Mouse (Mus musculus) kidney, adult 2 months (tissue): ENCODE results near the gene Rassf4. TPM values are rescaled to one million over a fixed set of nuclear protein-coding genes. Genes with fewer than 3 reads are reported as not detected.

Experiments used
- DNase-seq: peaks from one replicate; pipeline ENCODE4 v3.0.0; 2021
- H3K27ac ChIP-seq: fragments of 200-500 bp; 2 replicates; pipeline ENCODE4 v1.5.1; 2012; ENCODE audit warnings: low read depth, low read length, control low read depth, inconsistent platforms; ENCODE audit not compliant: insufficient read depth
- H3K27me3 ChIP-seq: fragments of 200-500 bp; replicated peaks from 2 replicates; pipeline ENCODE4 v1.6.1; 2012; ENCODE audit warnings: mild to moderate bottlenecking, moderate library complexity, low read length, inconsistent platforms; ENCODE audit not compliant: control insufficient read depth, insufficient read depth
- H3K36me3 ChIP-seq: fragments of 200-500 bp; 2 replicates; pipeline ENCODE4 v1.6.1; 2012; ENCODE audit warnings: mild to moderate bottlenecking, moderate library complexity, low read length, inconsistent platforms; ENCODE audit not compliant: control insufficient read depth, insufficient read depth
- H3K4me1 ChIP-seq: fragments of 200-500 bp; 2 replicates; pipeline ENCODE4 v1.6.1; 2011; ENCODE audit warnings: low read length; ENCODE audit not compliant: control insufficient read depth, insufficient read depth
- H3K4me3 ChIP-seq: fragments of 200-500 bp; 2 replicates; pipeline ENCODE4 v1.5.1; 2011; ENCODE audit warnings: mild to moderate bottlenecking, low read depth, low read length, control low read depth; ENCODE audit not compliant: insufficient read depth
- CTCF ChIP-seq: fragments of 200-500 bp; conservative IDR thresholded peaks from 2 replicates; pipeline ENCODE4 v1.5.1; 2011; ENCODE audit warnings: low read depth, mild to moderate bottlenecking, control low read depth, low read length, moderate library complexity, mixed read lengths; ENCODE audit not compliant: insufficient read depth, insufficient read length
- POLR2A ChIP-seq: fragments of 200-500 bp; IDR thresholded peaks from one replicate; pipeline ENCODE4 v1.6.1; 2011; ENCODE audit warnings: low read depth, low read length, control low read depth
- WGBS: fragments of 180-500 bp; shearing (Covaris S2); methylation state at CpG from one replicate; pipeline ENCODE4 v1.1.7; 2018; 5-methylcytosine and 5-hydroxymethylcytosine counted together
- polyA plus RNA-seq: library from polyadenylated mRNA; depleted of rRNA; stranded (reverse); fragments of >200 nt; gene quantifications from 2 replicates; pipeline ENCODE4 v1.2.3, GENCODE M21; 2012

Rassf4 gene
- polyA plus RNA-seq, 1 experiment, result 4.1 TPM

DNA sequence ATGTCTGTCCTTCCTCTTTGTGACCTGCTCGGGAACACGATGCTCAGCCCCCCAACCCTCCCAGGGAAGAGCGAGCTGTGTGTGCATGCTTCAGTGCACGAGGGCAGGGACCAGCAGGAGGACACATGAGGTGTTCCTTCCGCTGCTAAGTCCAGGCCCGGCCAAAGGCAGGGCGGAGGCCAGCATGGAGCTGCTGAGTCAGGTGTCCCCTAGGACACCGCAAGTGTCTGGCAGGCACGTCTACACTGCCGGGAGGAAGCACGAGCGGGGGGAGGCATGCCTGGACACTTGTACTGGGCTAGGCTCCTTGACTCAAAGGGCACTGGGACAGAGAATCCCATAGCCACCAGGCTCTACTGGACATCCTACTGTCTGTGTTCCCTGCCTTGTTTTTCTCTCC lies 26.0 kb downstream of the Rassf4 start:
- Histone ChIP-seq H3K4me1 (peaks cover 5% of the 10 kb centered on the region), H3K4me3 (no peak overlapping the region), H3K27me3 (no peaks in the 10 kb centered on the region), H3K36me3 (no peaks in the 10 kb centered on the region), H3K27ac (no peak overlapping the region)
- TF ChIP-seq POLR2A (no peak), CTCF (no peak)
- DNase-seq, result peak; percentile 91
- WGBS, result 28% methylated on average over 12 of the region's 12 CpGs

DNA sequence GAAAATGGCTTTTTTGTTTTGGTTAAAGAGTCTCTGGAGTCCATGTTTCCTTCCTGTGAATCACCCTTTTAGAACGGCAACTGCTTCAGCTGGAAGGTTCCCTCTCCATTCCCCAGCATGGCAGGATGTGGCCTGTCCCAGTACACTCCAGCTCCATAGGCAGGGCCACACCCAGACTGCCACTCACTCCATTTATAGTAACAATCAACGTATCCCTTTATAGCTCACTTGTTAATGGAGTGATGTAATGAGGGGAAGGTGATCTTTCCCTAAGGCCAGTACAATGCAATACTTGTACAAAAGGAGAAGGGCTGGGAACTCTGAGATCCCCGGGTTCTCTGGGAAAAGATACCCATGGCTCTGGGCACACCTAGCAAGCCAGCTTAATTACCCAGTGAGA lies 29.4 kb downstream of the Rassf4 start:
- TF ChIP-seq CTCF, result no peak
- TF ChIP-seq POLR2A, result no peak
- H3K27ac ChIP-seq, result no peak overlapping the region
- peak; percentile 30 for DNase-seq

DNA sequence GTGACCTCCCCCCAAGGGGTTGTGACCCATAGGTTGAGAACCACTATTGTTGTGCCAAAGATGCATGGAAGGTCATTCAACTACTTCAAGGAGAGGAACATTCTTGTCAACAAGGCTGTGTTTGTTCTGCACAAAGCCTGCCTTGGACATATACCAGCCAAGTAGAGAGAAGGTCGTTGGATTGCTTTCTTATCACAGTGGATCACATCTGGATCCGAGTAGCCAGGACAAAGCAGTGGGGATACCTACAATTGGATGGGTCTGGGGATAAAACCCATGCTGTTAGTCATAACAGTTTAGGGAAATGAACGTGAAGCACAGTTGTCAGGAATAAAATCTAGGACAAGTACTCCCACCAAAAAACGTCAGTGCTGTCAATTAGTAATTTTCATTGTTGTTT lies 29.9 kb downstream of the Rassf4 start:
- Histone ChIP-seq H3K4me1 (no peaks in the 10 kb centered on the region; the same call in 1 of the 2 replicates), H3K36me3 (no peaks in the 10 kb centered on the region), H3K27me3 (no peaks in the 10 kb centered on the region), H3K27ac (peak overlapping the region; percentile 18; the same call in 1 of the 2 replicates), H3K4me3 (no peak overlapping the region)
- no peak for DNase-seq
- 75% methylated on average over 4 of the region's 4 CpGs for WGBS
- no peak for TF ChIP-seq CTCF
- TF ChIP-seq POLR2A, result no peak

More for the DNA sequence above, 29.4 kb downstream of the Rassf4 start:
- Histone ChIP-seq H3K36me3 (no peaks in the 10 kb centered on the region), H3K4me3 (no peak overlapping the region), H3K27me3 (no peaks in the 10 kb centered on the region), H3K4me1 (no peaks in the 10 kb centered on the region; the same call in 1 of the 2 replicates)
- WGBS, result 64% methylated on average over 3 of the region's 3 CpGs

DNA sequence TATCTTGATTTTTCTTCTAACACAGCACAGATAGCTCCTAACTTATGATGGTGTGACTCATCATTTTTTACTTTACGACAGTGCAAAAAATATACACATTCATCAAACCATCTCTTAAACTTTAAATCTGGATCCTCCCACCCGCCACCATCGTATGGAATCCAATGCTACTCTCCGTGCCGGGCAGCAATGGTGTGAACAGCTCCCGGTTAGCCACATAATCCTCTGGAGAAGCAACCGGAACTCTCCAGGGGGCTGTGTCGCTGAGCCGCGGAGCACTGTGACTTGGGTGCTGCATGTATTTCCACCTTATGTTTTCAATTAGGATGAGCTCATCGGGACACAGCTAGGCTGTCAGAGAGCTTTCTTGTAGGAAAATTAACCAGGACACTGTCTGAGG lies 30.8 kb downstream of the Rassf4 start:
- Histone ChIP-seq H3K27me3 (no peaks in the 10 kb centered on the region), H3K27ac (no peak overlapping the region), H3K4me1 (no peaks in the 10 kb centered on the region), H3K4me3 (no peak overlapping the region), H3K36me3 (no peaks in the 10 kb centered on the region)
- TF ChIP-seq CTCF (no peak), POLR2A (no peak)
- no peak for DNase-seq
- 76% methylated on average over 11 of the region's 11 CpGs for WGBS

DNA sequence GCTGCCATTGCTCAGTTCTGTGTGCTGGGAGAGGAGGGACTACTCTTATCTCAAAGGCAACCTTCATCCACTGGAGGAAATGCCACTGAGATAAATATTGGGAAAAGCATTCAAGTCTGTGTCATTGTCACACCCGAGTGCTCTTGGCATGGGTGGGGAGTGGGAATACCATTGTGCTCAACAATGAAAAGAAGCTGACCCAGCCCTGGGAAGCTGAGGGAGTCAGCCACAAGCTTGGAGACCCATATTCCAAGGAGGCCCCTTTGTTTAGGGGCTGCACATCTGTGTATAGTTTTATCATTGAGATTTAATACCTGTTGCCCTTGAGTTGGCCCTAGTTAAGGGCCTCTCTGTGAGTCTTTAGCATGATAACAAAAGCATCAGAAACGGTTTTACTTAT lies 34.1 kb downstream of the Rassf4 start:
- Histone ChIP-seq H3K27ac (no peak overlapping the region), H3K4me3 (no peak overlapping the region), H3K36me3 (no peaks in the 10 kb centered on the region), H3K4me1 (peaks cover 21% of the 10 kb centered on the region), H3K27me3 (no peaks in the 10 kb centered on the region)
- TF ChIP-seq CTCF (no peak), POLR2A (no peak)
- WGBS, result 68% methylated on average over 2 of the region's 2 CpGs
- DNase-seq, result peak; percentile 26

DNA sequence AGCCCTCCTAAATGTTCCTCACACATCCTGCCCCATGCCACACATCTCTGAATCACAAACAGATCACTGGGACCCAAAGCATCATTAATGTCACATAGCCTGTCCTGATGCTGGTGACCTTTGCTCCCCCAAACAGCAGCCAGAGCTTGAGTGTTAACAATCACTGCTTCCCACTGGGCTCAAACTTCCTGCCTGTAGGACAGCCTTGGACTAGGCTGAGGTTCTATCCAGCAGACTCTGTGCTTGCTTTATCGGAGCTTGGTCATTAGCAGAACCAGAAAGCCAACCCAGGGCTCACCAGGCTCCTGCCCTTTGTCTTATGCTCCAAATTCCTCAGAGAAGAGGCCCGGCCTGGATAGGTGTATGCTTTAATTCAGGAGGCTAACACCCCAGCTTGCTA lies 34.9 kb downstream of the Rassf4 start:
- H3K27ac ChIP-seq, result no peak overlapping the region
- no peaks in the 10 kb centered on the region for H3K27me3 ChIP-seq
- no peak for DNase-seq
- H3K4me3 ChIP-seq, result no peak overlapping the region
- peaks cover 21% of the 10 kb centered on the region for H3K4me1 ChIP-seq
- WGBS, result 71% methylated on average over 2 of the region's 2 CpGs
- no peaks in the 10 kb centered on the region for H3K36me3 ChIP-seq
- TF ChIP-seq POLR2A (no peak), CTCF (no peak)

DNA sequence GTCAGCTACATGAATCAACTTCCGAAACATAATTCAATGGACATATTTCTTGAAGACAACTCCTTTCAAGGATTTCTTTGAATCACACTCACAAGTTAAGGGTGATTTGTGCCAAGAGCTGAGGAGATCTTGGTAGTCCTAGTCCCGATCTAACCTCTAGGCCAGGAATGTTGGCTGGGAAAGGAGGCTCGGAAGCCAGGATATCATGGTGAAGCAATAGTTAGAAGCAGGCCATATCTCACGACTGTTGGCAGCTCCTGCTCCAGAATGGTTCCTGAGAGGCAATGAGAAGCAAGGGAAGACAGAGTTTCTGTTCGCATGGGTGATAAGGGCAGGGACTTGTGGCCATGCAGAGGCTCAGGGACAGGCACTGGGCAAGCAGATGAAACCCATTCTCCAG lies 36.3 kb downstream of the Rassf4 start:
- Histone ChIP-seq H3K27me3 (no peaks in the 10 kb centered on the region), H3K4me1 (peaks cover 21% of the 10 kb centered on the region), H3K27ac (no peak overlapping the region), H3K36me3 (no peaks in the 10 kb centered on the region), H3K4me3 (no peak overlapping the region)
- peak; percentile 19 for DNase-seq
- WGBS, result 86% methylated on average over 5 of the region's 5 CpGs
- TF ChIP-seq CTCF, result no peak
- TF ChIP-seq POLR2A, result no peak
